24 mouse cellular contexts compared by ENCODE assay signal in genomic region chr15:60618801-60619200, GRCm38 (mm10).
A peak's percentile ranks its signal among the peaks of the same experiment; 100 is the strongest.
DNase-seq lines count a peak whose midpoint lies in the region; ATAC-seq and TF ChIP-seq lines count a peak whose summit lies in the region.
"Had no signal": no experiment of that assay in that cellular context is flagged by ENCODE, and none has a peak within 500 bp of the region (broad histone marks: within the 10 kb centered on the region; RNA-seq: fewer than 3 reads in every experiment).

No protein-coding gene starts in this region.

- no peak for TF ChIP-seq POLR2A in lung, adult 2 months (IDR thresholded peaks at IDR 0.05; ENCODE audit: borderline replicate concordance, extremely low read depth, low read depth, low read length)

- DNase-seq in lung, embryonic 14.5 days, result peak; percentile 16
- no peak for DNase-seq in lung, adult 2 months
- no peak for DNase-seq in lung, adult 18-20 months
- peak; percentile 1 for DNase-seq in lung, postnatal 14 days
- DNase-seq in lung, postnatal 25 days (ENCODE audit: low spot score), result peak; percentile 4
- no peak for DNase-seq in gastrocnemius, postnatal 10 days
- DNase-seq in liver, result no peak
- DNase-seq: adrenal gland, adult 2 months; adrenal gland, postnatal 10 days; adrenal gland, postnatal 25 days; cerebellum, adult 11 months; cerebellum, adult 18-20 months; cerebellum, adult 8-10 months; cerebellum, adult 9-11 months; cerebellum, postnatal 14 days; cerebellum, postnatal 36 days; embryo, embryonic 11 days had no signal

- 45% methylated on average over 2 of the region's 2 CpGs for WGBS in lung, embryonic 14.5 days
- WGBS in lung, adult 2 months, result 64% methylated on average over 2 of the region's 2 CpGs
- WGBS in lung, embryonic 16.5 days, result 44% methylated on average over 2 of the region's 2 CpGs

- no peaks in the 10 kb centered on the region for H3K36me3 ChIP-seq in lung, embryonic 14.5 days (ENCODE audit: insufficient read depth)
- no peaks in the 10 kb centered on the region for H3K36me3 ChIP-seq in lung, embryonic 16.5 days (ENCODE audit: control insufficient read depth, insufficient read depth, low read length)
- H3K36me3 ChIP-seq: embryonic facial prominence, embryonic 13.5 days; embryonic facial prominence, embryonic 15.5 days; forebrain, embryonic 10.5 days; forebrain, embryonic 12.5 days had no signal

- TF ChIP-seq CTCF in lung, embryonic 14.5 days (IDR thresholded peaks at IDR 0.05; ENCODE audit: low read depth), result no peak
- TF ChIP-seq CTCF in lung, adult 2 months (IDR thresholded peaks at IDR 0.05; ENCODE audit: insufficient read depth, low read length), result no peak

- H3K4me3 ChIP-seq in lung, embryonic 14.5 days (ENCODE audit: low read depth, low read length), result no peak overlapping the region
- no peak overlapping the region for H3K4me3 ChIP-seq in lung, adult 2 months (replicated peaks; ENCODE audit: extremely low read depth, low read depth, low read length)
- H3K4me3 ChIP-seq in lung, embryonic 16.5 days (ENCODE audit: low read length), result no peak overlapping the region
- H3K4me3 ChIP-seq: embryonic facial prominence, embryonic 13.5 days; embryonic facial prominence, embryonic 15.5 days; erythroblast, embryonic 14.5 days; forebrain, embryonic 10.5 days; forebrain, embryonic 12.5 days had no signal

- H3K27ac ChIP-seq in lung, embryonic 14.5 days (ENCODE audit: low read depth), result no peak overlapping the region
- H3K27ac ChIP-seq in lung, embryonic 16.5 days (ENCODE audit: low read length), result no peak overlapping the region
- H3K27ac ChIP-seq: embryonic facial prominence, embryonic 13.5 days; embryonic facial prominence, embryonic 15.5 days; forebrain, embryonic 10.5 days; forebrain, embryonic 12.5 days had no signal

- no peak overlapping the region for H3K4me2 ChIP-seq in lung, embryonic 14.5 days
- no peak overlapping the region for H3K4me2 ChIP-seq in lung, embryonic 16.5 days (ENCODE audit: low read depth, low read length)
- H3K4me2 ChIP-seq: embryonic facial prominence, embryonic 13.5 days; embryonic facial prominence, embryonic 15.5 days; forebrain, embryonic 12.5 days had no signal

- H3K9me3 ChIP-seq in lung, embryonic 14.5 days (ENCODE audit: low read depth, low read length), result no peaks in the 10 kb centered on the region
- H3K9me3 ChIP-seq in lung, embryonic 16.5 days (ENCODE audit: control insufficient read depth, low read length), result no peaks in the 10 kb centered on the region
- H3K9me3 ChIP-seq: embryonic facial prominence, embryonic 13.5 days; embryonic facial prominence, embryonic 15.5 days; forebrain, embryonic 10.5 days; forebrain, embryonic 12.5 days had no signal

- H3K27me3 ChIP-seq in lung, embryonic 14.5 days (ENCODE audit: insufficient read depth, low read length), result no peaks in the 10 kb centered on the region
- no peaks in the 10 kb centered on the region for H3K27me3 ChIP-seq in lung, embryonic 16.5 days (ENCODE audit: control insufficient read depth, insufficient read depth, low read depth, low read length)
- H3K27me3 ChIP-seq: embryonic facial prominence, embryonic 13.5 days; embryonic facial prominence, embryonic 15.5 days; forebrain, embryonic 12.5 days had no signal

- H3K4me1 ChIP-seq in lung, embryonic 14.5 days (ENCODE audit: insufficient read depth), result no peaks in the 10 kb centered on the region
- no peaks in the 10 kb centered on the region for H3K4me1 ChIP-seq in lung, adult 2 months (ENCODE audit: control insufficient read depth, insufficient read depth, low read length)
- peaks cover 7% of the 10 kb centered on the region; the same call in 1 of the 2 replicates for H3K4me1 ChIP-seq in lung, embryonic 16.5 days (replicated peaks; ENCODE audit: control insufficient read depth, insufficient read depth, low read length)
- H3K4me1 ChIP-seq: embryonic facial prominence, embryonic 13.5 days; embryonic facial prominence, embryonic 15.5 days; forebrain, embryonic 10.5 days; forebrain, embryonic 12.5 days had no signal

- H3K9ac ChIP-seq in lung, embryonic 14.5 days, result no peak overlapping the region
- no peak overlapping the region for H3K9ac ChIP-seq in lung, embryonic 16.5 days (ENCODE audit: low read length)
- H3K9ac ChIP-seq: embryonic facial prominence, embryonic 13.5 days; embryonic facial prominence, embryonic 15.5 days; forebrain, embryonic 12.5 days had no signal

- ATAC-seq in lung, embryonic 14.5 days (ENCODE audit: insufficient read depth), result peak; percentile 66; the same call in 1 of the 2 replicates
- ATAC-seq in lung, embryonic 16.5 days (ENCODE audit: low read depth), result peak; percentile 89
- ATAC-seq: forebrain, embryonic 14.5 days had no signal

Comparison
In these comparisons a context has a peak if more than half of its experiments do, and no peak if none do; other contexts are left out.
1. DNase-seq: peak in lung, embryonic 14.5 days (single experiment), lung, postnatal 14 days (single experiment) and lung, postnatal 25 days (single experiment); none in lung, adult 2 months (single experiment), lung, adult 18-20 months (0 of 2), gastrocnemius, postnatal 10 days (single experiment) and liver (single experiment).